Mouse (Mus musculus) cortical plate, adult 2 months (tissue): ENCODE data around the gene Cel.

Experiments used
- CTCF ChIP-seq: fragments of 200-500 bp; IDR thresholded peaks from 2 replicates; pipeline ENCODE4 v1.5.1; 2011; ENCODE audit warnings: mild to moderate bottlenecking, control low read depth, low read length; ENCODE audit not compliant: insufficient read depth; ENCODE audit errors: extremely low read depth
- POLR2A ChIP-seq: fragments of 200-500 bp; IDR thresholded peaks from 2 replicates; pipeline ENCODE4 v1.6.1; 2011; ENCODE audit warnings: mild to moderate bottlenecking, low read length, control low read depth; ENCODE audit not compliant: insufficient read depth; ENCODE audit errors: extremely low read depth

- no peak for TF ChIP-seq POLR2A
- no peak for TF ChIP-seq CTCF
These were observed 35.5 kb downstream of the Cel start for GRCm38 (mm10) chr2:28527436-28528353.
